Mouse (Mus musculus) gastrocnemius, postnatal 25 days (tissue): ENCODE measurements around the gene Megf11. TPM values are rescaled to one million over a fixed set of nuclear protein-coding genes. Genes with fewer than 3 reads are reported as not detected.

Source experiments
- DNase-seq: peaks from one replicate; pipeline ENCODE4 v3.0.0; 2022
- long read RNA-seq, 2 experiments: library from polyadenylated mRNA; stranded (forward); transcript quantifications; one replicate each; pipeline ENCODE4 v2.0.0; 2021
- total RNA-seq, 2 experiments: library from RNA; stranded (reverse); gene quantifications; 1 replicate in 1 of 2; 2 replicates in 1 of 2; pipeline ENCODE4 v1.2.3; 2021

Megf11 gene
- total RNA-seq = under 1 TPM; 0.54 to 0.67 TPM
- long read RNA-seq, experiment 1, partial matches to known transcripts = 0 of 1 reads
- long read RNA-seq, experiment 1, other reads (novel, unspliced or antisense) = 1 of 1 reads
- long read RNA-seq, experiment 2 = 0 reads

DNA sequence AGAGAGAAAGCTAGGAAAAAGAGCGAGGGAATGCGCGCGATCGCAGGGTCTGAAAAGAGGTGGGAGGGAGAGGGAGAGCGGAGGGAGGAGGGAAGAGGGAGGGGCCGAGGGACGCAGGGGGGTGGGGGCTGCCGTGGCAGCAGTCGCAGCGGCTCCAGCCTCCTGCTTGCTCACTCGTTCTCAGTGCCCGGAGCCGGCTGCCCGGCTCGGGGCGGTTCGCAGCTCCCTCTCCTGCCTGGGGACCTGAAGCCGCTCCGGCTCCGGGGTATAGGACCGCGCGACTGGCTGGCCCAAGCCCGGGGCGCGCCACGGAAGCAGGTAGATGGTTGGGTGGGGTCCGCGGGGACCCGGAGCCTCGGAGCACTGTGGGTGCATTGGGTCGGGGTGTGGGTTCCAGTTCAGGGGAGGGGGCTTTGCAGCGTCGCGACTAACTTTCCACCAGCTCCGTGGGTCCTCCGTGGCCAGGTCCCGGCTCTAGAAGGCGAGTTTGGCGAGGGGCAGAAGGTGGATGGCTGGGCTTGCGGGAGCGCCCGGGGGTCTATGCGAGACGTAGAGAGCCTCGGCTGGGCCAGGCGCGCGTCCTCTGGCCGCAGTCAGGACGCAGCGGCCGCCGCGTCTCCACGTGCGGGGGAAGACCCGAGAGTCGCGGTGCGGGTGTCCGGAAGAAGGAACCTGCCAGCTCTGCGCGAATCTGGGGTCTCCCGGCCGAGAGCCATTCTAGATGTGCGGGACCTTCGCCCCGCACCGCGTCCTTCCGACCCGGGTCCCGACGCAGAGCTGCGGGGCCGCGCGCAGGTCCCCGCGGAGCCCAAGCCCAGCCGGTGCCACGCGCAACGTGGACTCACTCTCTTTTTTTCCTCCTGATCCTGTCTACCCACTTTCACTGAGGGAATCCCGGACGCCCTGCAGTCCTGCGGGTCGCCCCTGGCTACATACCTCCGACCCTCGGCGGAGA is at the start of gene Megf11:
Megf11 (plus strand) TSS at position 116 of the 955 bp plus-strand sequence.
- DNase-seq = no peak

DNA sequence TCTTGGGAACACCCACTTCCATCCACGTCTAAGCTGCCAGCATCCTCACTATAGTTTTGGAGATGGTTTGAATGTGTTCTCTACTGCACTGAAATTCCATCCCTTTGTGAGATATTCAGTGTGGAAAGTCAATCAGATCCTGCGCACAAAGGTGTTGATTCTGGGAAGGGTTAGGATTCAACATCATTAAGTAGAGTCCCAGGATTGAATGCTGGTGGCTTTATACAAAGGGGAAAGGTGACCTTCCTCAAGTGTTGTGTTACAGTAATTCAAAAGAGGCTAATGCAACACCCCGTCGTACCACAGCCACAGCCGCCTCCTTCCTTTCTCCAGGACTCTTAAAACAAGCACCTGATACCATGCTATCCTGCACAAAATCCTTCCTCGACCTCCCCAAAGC is 49.6 kb upstream of the Megf11 start:
- DNase-seq = no peak

DNA sequence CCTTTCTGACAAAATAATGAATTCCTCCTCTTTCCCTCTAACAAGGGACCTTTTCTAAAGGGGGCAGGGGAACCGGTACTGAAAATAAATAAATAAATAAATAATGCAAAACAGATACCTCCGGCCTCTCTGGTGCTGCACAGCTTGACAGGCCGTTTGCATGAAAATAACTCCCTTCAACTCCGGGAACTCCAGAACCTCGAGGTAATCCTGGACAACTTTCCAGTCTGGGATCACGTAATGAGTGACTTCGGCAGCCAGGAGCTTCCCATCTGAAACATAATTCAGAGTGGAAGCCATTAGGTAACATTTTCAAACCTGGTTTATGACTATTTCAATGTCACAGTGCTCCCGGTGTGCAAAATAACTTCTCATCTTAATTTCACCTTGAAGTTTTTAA is 46.1 kb upstream of the Megf11 start:
- no peak for DNase-seq

DNA sequence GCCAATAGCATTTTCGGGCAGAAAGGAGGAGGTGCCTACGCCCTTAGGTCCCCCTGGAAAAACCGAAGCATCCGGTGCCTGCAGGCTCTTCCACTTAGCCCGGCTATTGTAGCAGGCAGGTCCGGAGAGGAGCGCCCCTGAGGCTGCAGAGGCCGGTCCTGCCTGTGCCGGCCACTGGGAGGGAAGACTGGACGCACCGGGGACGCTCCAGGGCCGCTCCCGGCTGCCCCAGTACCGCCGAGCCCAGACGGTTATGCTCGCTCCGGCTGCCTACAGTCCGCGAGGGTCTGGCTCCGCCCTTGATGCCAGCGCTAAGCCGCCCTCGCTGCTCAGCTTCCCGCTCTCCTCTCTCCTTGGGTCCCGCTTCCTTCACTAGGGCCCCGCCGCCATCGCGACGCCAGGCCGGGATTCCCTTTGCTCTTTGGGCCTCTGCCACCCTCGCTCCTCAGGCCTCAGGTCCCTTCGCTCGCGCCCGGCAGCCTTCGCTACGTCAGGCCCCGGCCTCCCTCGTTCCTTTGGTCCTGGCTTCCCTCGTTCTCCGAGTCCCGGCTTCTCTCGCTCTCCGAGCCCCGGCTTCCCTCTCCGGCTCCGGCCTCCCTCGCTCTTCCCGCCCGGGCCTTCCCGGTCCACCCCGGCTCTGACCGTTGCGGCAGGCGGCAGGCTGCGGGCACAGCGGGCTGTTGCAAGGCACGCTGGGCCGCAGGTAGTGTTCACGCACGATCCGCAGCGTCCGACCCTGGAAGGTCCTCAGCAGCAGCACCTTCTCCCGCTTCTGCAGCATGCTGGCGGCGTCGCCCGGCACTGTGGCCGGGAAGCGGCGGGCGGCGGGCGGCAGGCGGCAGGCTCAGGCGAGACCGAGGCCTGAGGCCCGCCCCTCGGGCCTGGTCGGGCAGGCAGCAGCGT is 44.8 kb upstream of the Megf11 start:
- DNase-seq = peak; percentile 72

DNA sequence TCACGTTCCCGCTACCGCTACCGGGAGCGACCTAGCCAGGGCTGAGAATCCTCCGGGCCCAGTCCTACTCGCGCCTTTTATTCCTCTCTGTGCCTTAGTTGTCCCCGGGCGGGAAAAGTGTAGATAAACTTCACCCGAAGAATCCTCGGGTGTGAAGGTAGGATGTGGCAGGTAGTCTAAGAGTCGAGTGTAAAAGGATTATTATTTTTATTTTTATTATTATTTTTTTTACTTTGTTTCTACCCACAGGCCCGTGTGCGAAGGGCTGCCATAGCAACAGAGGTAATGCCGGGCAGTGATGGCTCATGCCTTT is 44.2 kb upstream of the Megf11 start, which contains the start of gene Dis3l:
Dis3l (minus strand) TSS at position 35 of the 313 bp plus-strand sequence.
- DNase-seq = no peak

DNA sequence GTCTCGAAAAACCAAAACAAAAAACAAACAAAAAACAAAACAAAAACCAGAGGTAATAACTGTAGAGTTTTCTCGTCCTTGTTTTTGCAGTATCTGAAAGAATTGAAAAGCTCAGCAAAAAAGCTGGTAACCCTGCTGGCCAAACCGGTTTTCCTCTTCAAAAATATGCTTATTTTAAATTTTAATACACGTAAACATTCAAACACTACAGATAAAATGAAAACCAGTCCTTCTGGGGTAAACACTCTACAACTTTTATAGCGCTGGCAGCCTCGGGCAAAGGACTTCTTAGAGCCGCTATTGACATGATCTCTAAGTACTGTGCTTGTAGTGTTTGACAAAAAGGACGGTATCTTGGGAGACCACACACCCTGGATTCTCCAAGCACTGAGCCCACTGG is 43.8 kb upstream of the Megf11 start:
- no peak for DNase-seq

DNA sequence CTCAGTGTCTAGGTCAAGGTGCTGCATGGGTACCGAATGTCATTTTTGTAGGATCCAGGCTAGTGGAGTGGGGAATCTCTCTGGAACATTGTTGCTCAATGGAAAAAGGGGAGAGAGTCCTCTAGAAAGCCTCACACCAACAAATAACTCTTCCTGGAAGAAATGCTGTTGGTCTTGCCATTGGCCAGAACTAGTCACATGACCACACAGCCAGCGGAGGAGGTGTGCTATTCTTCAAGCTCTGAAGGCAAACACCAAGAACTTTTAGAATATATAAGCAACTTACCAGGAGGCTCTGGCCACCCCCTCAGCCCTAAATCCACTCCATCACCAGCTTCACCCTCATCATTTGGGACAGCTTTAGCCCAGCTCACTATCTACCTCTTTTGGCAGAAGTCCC is 41.8 kb upstream of the Megf11 start:
- DNase-seq = no peak

DNA sequence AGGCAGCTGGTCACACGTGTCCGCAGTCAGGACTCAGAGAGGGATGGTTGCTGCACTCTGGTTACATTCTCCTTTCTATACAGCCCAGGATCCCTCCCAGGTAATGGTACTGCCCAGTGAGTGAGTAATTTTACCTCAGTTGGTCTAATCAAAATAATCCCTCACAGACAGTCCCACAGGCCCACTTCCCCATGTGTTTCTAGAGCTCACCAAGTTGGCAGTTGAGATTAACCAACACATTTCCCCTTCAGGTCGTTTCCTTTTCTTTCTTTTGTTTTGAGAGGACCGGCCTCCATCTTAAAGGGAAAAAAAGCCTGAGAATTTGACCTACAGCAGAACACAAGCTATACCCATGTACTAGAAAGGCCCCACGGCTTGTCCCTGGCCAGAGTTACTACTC is 39.5 kb upstream of the Megf11 start:
- DNase-seq = no peak

DNA sequence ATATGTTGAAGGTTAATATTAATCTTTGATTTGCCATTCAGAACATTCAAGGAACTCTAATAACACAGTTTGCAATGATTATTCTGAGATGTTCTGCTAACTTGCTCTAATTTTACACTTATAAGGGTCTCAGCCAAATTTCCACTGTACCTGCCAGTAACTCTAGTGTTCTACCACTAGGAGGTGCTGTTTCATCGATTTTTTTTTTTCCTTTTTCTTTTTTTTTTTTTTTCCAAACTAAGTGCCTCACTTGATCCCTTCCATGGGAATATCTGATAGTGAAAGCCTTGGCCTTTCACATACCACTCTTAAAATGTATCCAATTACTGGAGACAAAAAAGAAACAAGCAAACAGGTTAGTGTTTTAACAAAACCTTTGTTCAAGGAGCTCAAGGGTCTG is 38.0 kb upstream of the Megf11 start:
- DNase-seq = no peak

DNA sequence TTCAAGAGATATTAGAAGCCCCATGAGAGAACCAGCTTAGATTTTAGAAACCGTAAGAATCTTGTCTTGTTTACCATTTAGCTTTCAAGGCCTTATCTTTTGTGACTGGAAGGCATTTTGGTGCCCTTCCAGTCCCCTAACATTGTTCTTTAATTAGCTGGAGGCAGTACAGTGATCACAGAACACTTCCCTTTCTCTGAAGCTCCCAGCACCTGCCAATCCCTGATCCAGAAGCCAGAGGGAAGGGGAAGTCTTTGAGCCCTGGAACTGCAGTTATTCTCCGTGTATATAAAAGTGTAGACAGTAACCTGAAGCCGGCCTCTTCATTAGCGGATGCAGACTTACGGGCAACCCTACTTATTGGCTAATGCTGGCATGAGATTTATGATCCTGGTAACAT is 35.9 kb upstream of the Megf11 start:
- no peak for DNase-seq

DNA sequence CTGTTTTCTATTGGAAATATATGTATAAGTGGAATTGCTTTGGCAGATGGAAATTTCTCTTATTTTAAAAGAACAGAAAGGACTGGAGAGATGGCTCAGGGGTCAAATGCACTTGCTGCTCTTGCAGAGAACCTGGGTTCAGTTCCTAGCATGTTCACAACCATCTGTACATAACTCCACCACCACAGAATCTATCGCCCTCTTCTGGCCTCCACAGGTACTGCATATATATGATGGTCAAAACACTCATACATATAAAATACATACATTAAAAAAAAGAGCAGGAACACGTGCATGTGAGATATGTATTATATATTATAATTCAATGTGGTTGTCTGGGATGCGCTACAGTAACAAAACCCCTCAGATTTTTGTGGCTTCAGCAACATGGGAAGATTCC is 34.2 kb upstream of the Megf11 start:
- no peak for DNase-seq

DNA sequence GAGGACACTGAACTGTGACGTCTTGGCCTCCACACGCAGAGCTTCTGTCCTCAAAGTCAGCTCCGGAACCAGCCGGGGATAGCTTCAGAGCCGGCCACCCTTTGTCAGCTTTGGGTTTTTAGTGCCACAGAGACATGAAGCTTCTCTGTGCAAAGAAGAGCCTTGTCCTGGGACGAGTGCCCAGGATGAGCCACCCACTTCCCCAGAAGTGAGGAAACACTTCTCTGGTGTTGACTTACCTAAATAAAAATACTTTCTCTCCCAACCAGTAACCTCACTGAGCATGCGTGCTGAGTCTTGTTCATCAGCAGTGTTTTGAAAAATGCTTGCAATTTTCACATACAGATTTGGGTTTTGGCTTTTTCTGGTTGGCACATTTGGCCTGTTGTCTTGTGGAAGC is 29.8 kb upstream of the Megf11 start:
- no peak for DNase-seq

DNA sequence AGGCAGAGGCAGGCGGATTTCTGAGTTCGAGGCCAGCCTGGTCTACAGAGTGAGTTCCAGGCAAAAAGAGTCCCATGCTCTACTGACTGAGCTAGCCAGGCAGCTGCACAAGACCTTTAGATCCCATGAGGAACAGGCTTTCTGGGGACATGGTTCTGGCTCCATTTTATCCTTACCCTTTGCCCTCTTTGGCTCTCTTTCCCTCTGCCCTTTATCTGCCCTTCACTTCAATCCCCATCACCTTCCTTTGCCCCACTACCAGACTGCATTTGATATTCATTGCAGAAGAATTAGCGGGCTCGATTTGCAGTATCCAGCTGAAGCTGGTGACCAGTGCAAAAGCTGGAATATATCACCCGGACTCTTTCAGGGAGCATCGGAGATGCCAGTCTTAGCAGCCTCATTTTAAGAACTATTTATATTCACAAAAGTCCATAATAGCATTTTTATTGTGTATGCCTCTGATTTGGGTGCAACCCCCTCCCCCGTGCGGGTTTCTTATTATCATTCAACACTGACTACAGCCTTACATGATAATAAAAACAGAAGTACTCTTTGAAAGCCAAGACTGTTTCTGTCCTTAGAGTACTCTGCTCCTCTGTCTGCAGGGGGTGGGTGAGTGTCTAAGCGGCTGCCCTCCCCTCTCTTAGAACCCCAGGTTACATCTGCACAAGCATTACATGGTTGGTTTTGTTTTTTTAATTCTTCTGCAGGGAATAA is 24.0 kb upstream of the Megf11 start:
- no peak for DNase-seq

DNA sequence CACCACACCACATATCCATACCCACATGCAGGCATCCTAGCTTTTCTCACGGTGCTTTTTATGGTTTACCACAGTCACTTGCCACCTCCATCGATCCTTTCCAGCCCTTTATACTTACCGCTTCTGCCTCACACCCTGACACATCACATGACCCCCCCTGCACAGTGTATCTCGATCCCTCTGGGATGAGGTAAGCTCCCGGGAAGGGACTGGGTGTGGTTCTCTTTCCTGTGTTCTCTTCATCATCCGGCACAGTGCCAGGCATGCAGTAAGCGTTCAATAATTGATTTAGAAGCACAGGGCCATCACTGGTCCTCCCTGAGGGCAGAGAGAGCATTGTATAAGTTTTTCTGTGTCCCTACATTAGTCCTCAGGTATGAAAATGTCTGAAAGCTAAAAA is 15.6 kb upstream of the Megf11 start:
- DNase-seq = no peak

DNA sequence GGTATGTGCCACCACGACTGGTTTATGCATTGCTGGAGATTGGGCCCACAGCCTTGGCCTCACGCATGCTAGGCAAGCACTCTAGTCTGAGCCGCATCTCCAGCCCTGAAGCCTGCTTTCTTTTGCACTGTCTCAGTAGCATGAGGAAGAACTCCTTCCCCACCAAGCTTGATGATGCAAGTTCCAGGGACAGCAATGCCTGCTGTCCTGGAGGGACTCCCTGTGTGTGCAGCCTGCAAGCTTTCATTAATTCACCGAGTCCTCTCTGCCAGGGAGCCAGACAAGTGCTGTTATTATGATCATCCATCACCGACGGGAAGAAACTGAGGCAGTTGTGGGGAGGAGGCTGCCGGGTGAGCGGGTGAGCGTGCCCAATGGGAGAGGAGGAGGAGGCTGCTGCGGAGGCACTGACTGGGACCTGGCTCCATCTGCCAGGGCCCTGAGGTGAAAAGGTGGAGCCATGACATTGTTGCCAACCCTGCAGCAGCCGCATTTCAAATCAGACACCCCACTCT is 14.1 kb upstream of the Megf11 start:
- no peak for DNase-seq

DNA sequence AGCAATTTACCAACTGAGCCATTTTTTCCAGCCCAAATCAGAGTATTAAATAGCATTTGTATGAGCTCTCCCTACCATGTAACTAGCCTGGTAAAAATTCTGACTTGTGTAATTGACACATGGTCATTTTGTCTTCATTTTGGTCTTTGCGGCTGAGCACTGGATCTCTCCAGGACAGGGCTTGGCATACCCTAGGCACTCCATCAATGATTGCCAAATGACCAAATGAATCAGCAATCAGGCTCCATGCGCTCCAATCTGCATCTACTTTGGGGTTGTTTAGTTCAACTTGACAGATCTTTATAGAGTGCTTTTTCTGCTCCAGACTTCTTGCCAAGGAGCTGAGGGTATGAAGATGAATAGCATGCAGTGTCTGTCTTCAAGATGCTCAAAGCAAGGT is 9.0 kb upstream of the Megf11 start:
- no peak for DNase-seq

DNA sequence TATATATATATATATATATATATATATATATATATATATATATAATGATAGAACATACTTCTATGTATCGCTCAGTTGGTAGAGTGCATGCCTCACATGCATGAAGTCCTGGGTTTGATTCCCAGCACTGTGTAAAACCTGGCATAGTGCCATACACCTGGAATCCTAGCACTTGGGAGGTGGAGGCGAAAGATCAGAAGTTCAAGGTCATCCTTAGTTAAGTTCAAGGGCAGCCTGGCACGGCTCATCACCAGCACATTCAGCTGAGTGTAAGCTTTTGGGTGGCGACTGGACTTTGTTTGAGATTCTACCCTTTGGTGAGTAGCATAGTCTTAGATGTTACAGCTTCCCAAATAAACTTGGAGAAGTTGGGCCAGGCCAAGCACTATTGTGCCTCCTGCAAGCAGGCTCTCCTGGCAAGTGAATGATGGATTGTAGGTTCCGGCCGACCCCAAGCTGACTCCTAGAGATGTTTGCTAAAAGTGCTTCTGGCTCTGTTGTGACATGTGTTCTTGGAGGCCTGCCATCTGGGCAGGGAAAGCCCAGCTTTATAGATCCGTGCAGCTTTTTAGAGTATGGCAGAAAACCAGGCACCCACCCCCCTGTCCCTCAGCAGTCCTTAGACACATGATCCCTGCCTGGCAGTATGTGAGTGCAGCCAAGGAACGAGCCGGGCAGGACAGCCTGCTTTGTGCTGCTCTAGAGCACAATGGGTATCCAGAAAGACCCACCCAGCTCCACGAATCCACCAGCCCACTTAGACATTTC is 2.2 kb upstream of the Megf11 start:
- DNase-seq = no peak

DNA sequence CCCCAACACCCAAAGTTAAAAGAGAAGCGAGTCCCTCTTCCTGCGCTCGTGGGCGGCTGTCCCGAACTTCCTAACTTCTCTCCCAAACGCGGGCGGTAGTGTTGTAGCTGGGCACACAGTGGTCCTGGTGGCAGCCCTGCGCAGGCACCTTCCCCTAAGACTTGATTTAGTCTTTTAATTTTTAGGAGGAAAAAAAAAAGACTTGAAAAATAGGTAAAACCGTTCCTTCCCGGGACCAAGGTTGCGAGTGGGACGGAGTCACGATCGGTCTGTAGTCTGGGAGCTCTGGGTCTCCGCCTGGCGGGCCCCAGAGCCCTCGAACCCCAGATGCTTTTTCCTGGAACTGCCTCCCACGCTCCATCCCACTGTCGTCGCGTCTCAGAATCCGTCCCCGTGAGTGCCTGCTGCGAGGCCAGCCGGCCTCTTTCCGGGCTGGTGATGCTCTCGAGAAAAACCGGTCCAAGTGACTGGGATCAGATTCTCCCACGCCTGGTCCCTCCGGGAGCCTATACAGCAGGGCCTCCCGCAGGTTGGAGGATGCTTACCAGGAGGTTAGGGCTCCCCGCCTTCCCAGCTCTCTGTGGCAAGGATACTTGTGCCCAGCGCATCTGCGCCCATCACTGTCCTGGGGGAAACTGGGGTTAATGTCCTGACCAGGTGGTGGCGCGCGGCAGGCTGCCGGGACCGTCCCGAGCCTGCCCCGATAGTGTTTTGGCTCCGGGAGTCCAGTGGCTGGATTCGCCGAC is 1.2 kb downstream of the Megf11 start:
- DNase-seq = no peak

DNA sequence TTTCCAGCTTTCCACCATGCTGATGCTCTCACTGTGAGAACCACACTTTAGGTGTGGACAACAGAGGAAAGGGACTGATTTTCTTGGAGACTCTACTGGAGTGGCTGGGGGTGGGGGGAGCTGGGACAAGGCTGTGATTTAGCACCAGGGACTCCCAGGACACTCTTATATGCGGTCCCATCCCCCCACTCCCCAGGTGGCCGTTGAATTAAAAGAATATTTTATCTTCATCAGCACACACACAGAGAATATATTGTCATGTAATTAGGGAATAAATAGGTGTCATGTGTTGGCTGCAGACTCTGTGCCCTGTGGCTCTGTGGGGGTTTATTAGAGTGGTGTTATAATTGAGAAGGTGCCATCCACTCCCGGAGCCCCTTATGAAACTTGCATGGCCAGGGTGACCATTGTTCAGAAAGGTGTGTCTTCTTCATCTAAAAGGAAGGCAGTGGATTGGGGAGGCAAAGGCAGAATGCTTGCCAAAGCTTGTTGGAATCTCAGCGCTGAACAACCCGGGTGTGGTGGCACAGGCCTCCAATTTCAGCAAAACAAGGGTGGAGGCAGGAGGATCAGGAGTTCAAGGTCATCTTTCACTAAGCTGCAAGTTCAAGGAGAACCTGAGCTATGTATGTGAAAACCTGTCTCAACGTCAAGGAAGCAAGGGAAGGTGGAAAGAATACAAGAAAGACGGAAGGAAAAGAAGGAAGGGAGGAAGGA is 4.3 kb downstream of the Megf11 start:
- DNase-seq = no peak
